Comparison of ENCODE assay signal across 7 mouse cellular contexts in genomic region chr17:48408526-48409291, GRCm38 (mm10). TPM values are rescaled to one million over a fixed set of nuclear protein-coding genes. Genes with fewer than 3 reads are reported as not detected.
DNase-seq lines count a peak whose midpoint lies in the region; ATAC-seq and TF ChIP-seq lines count a peak whose summit lies in the region.

No protein-coding gene starts in this region.

- peaks cover 33% of the 10 kb centered on the region for H3K36me3 ChIP-seq in embryonic facial prominence, embryonic 10.5 days (replicated peaks)
- H3K36me3 ChIP-seq in limb, embryonic 10.5 days: peaks cover 33% of the 10 kb centered on the region
- H3K36me3 ChIP-seq in midbrain, embryonic 11.5 days (ENCODE audit: control insufficient read depth, insufficient read depth, low read length): no peaks in the 10 kb centered on the region
- H3K36me3 ChIP-seq in small intestine, adult 2 months (ENCODE audit: control insufficient read depth, insufficient read depth, low read length): peaks cover 10% of the 10 kb centered on the region

- peak; percentile 46; the same call in 1 of the 2 replicates for TF ChIP-seq POLR2A in small intestine, adult 2 months (IDR thresholded peaks at IDR 0.05; ENCODE audit: low read depth, low read length)

- no peaks in the 10 kb centered on the region for H3K27me3 ChIP-seq in embryonic facial prominence, embryonic 10.5 days (replicated peaks; ENCODE audit: low read depth, poor library complexity, severe bottlenecking)
- no peaks in the 10 kb centered on the region for H3K27me3 ChIP-seq in limb, embryonic 10.5 days (ENCODE audit: low read depth, poor library complexity, severe bottlenecking)
- no peaks in the 10 kb centered on the region for H3K27me3 ChIP-seq in midbrain, embryonic 11.5 days (ENCODE audit: control insufficient read depth, insufficient read depth, low read length)
- H3K27me3 ChIP-seq in small intestine, adult 2 months (ENCODE audit: control insufficient read depth, insufficient read depth, low read length): no peaks in the 10 kb centered on the region

- no peaks in the 10 kb centered on the region for H3K9me3 ChIP-seq in embryonic facial prominence, embryonic 10.5 days
- H3K9me3 ChIP-seq in limb, embryonic 10.5 days (replicated peaks): no peaks in the 10 kb centered on the region
- H3K9me3 ChIP-seq in midbrain, embryonic 11.5 days (ENCODE audit: control insufficient read depth, low read length): no peaks in the 10 kb centered on the region

- peaks cover 28% of the 10 kb centered on the region for H3K4me1 ChIP-seq in embryonic facial prominence, embryonic 10.5 days
- peaks cover 22% of the 10 kb centered on the region for H3K4me1 ChIP-seq in limb, embryonic 10.5 days
- peaks cover 21% of the 10 kb centered on the region for H3K4me1 ChIP-seq in midbrain, embryonic 11.5 days (ENCODE audit: control insufficient read depth, insufficient read depth, low read length)
- H3K4me1 ChIP-seq in small intestine, adult 2 months (ENCODE audit: control insufficient read depth, insufficient read depth, insufficient read length, low read length): peaks cover 7% of the 10 kb centered on the region; the same call in 1 of the 2 replicates

- ATAC-seq in midbrain, embryonic 11.5 days (ENCODE audit: low FRiP score): peak; percentile 38

- H3K9ac ChIP-seq in midbrain, embryonic 11.5 days (ENCODE audit: low read length): peak overlapping the region; percentile 99

- peak; percentile 84 for DNase-seq in adrenal gland, postnatal 10 days
- peak; percentile 84 for DNase-seq in embryonic facial prominence, embryonic 10.5 days (ENCODE audit: low spot score)
- peak; percentile 99 for DNase-seq in heart, adult 11 months
- DNase-seq in kidney, adult 11 months: peak; percentile 69
- peak; percentile 79 for DNase-seq in limb, embryonic 10.5 days (ENCODE audit: low spot score)
- DNase-seq in midbrain, embryonic 11.5 days (ENCODE audit: low spot score, missing footprints): peak; percentile 96

- peak overlapping the region; percentile 99 for H3K27ac ChIP-seq in embryonic facial prominence, embryonic 10.5 days (replicated peaks)
- peak overlapping the region; percentile 99 for H3K27ac ChIP-seq in limb, embryonic 10.5 days
- peak overlapping the region; percentile 100 for H3K27ac ChIP-seq in midbrain, embryonic 11.5 days (ENCODE audit: low read depth, low read length)
- peak overlapping the region; percentile 99 for H3K27ac ChIP-seq in small intestine, adult 2 months (ENCODE audit: insufficient read depth, low read depth, low read length)

- peak overlapping the region; percentile 66 for H3K4me2 ChIP-seq in midbrain, embryonic 11.5 days

- no peak for TF ChIP-seq CTCF in small intestine, adult 2 months (IDR thresholded peaks at IDR 0.05; ENCODE audit: extremely low read depth, insufficient read length, insufficient replicate concordance, low read depth, low read length)

- WGBS in embryonic facial prominence, embryonic 10.5 days: under 1% methylated on average over 47 of the region's 47 CpGs
- WGBS in limb, embryonic 10.5 days: 0% methylated on average over 47 of the region's 47 CpGs
- under 1% methylated on average over 47 of the region's 47 CpGs for WGBS in midbrain, embryonic 11.5 days
- WGBS in small intestine, adult 2 months: under 1% methylated on average over 47 of the region's 47 CpGs

- peak overlapping the region; percentile 89 for H3K4me3 ChIP-seq in embryonic facial prominence, embryonic 10.5 days
- peak overlapping the region; percentile 89 for H3K4me3 ChIP-seq in limb, embryonic 10.5 days
- peak overlapping the region; percentile 91 for H3K4me3 ChIP-seq in midbrain, embryonic 11.5 days (ENCODE audit: low read depth, low read length)
- peak overlapping the region; percentile 90 for H3K4me3 ChIP-seq in small intestine, adult 2 months (ENCODE audit: low read depth, low read length)

RNA-seq across cellular contexts. Expression of gene Nfya, which starts 1.0 kb away (rescaled TPM):
- total RNA-seq in adrenal gland, postnatal 10 days (2021): 10 to 100 TPM; 31.0 to 31.3 TPM
- polyA plus RNA-seq in embryonic facial prominence, embryonic 10.5 days (2016; fragmentation: Nextera tagmentation; extraction: Ambion mirVana): 25.4 and 26.6 TPM in 2 replicates
- polyA plus RNA-seq in limb, embryonic 10.5 days (2016; fragmentation: Nextera tagmentation; extraction: Ambion mirVana): 21.9 and 26.4 TPM in 2 replicates
- polyA plus RNA-seq in midbrain, embryonic 11.5 days (2014; fragmentation: Nextera tagmentation; extraction: Ambion mirVana): 18.4 and 19.4 TPM in 2 replicates
- 36.2 and 36.4 TPM in 2 replicates for polyA plus RNA-seq in small intestine, adult 2 months (2012; rRNA removed)

RNA-seq across cellular contexts. Expression of gene Oard1, which starts 1.1 kb away (rescaled TPM):
- total RNA-seq in adrenal gland, postnatal 10 days (2021): 10 to 100 TPM; 19.1 to 22.8 TPM
- 87.8 and 89.5 TPM in 2 replicates for polyA plus RNA-seq in embryonic facial prominence, embryonic 10.5 days (2016; fragmentation: Nextera tagmentation; extraction: Ambion mirVana)
- 75.0 and 80.3 TPM in 2 replicates for polyA plus RNA-seq in limb, embryonic 10.5 days (2016; fragmentation: Nextera tagmentation; extraction: Ambion mirVana)
- 95.9 and 101 TPM in 2 replicates for polyA plus RNA-seq in midbrain, embryonic 11.5 days (2014; fragmentation: Nextera tagmentation; extraction: Ambion mirVana)
- polyA plus RNA-seq in small intestine, adult 2 months (2012; rRNA removed): 3.5 and 4.1 TPM in 2 replicates

RNA-seq across cellular contexts. Expression of gene Apobec2, which starts 24.0 kb away (rescaled TPM):
- 10 to 100 TPM; 15.9 to 51.1 TPM for total RNA-seq in adrenal gland, postnatal 10 days (2021)
- polyA plus RNA-seq in embryonic facial prominence, embryonic 10.5 days (2016; fragmentation: Nextera tagmentation; extraction: Ambion mirVana): 0.61 and 1.2 TPM in 2 replicates
- 0.92 and 1.2 TPM in 2 replicates for polyA plus RNA-seq in limb, embryonic 10.5 days (2016; fragmentation: Nextera tagmentation; extraction: Ambion mirVana)
- 1.0 and 1.3 TPM in 2 replicates for polyA plus RNA-seq in midbrain, embryonic 11.5 days (2014; fragmentation: Nextera tagmentation; extraction: Ambion mirVana)
- 0.25 and 1.2 TPM in 2 replicates for polyA plus RNA-seq in small intestine, adult 2 months (2012; rRNA removed)

RNA-seq across cellular contexts. Expression of gene Tspo2, which starts 42.6 kb away (rescaled TPM):
- total RNA-seq in adrenal gland, postnatal 10 days (2021): 1 to 10 TPM; 1.5 to 2.1 TPM
- 0.24 and 0.45 TPM in 2 replicates for polyA plus RNA-seq in embryonic facial prominence, embryonic 10.5 days (2016; fragmentation: Nextera tagmentation; extraction: Ambion mirVana)
- polyA plus RNA-seq in limb, embryonic 10.5 days (2016; fragmentation: Nextera tagmentation; extraction: Ambion mirVana): not detected in 2 replicates
- 0.36 and 0.61 TPM in 2 replicates for polyA plus RNA-seq in midbrain, embryonic 11.5 days (2014; fragmentation: Nextera tagmentation; extraction: Ambion mirVana)
- 2.6 and 9.6 TPM in 2 replicates for polyA plus RNA-seq in small intestine, adult 2 months (2012; rRNA removed)

RNA-seq across cellular contexts. Expression of gene Unc5cl, which starts 46.0 kb away (rescaled TPM):
- total RNA-seq in adrenal gland, postnatal 10 days (2021): under 1 TPM in 1 of 2 experiments, not detected in 1; 0.21 TPM
- 0.20 and 0.51 TPM in 2 replicates for polyA plus RNA-seq in embryonic facial prominence, embryonic 10.5 days (2016; fragmentation: Nextera tagmentation; extraction: Ambion mirVana)
- polyA plus RNA-seq in limb, embryonic 10.5 days (2016; fragmentation: Nextera tagmentation; extraction: Ambion mirVana): 0.06 and 0.13 TPM in 2 replicates
- polyA plus RNA-seq in midbrain, embryonic 11.5 days (2014; fragmentation: Nextera tagmentation; extraction: Ambion mirVana): 0.22 TPM in 1 of 2 replicates, not detected in the other
- 52.1 and 88.3 TPM in 2 replicates for polyA plus RNA-seq in small intestine, adult 2 months (2012; rRNA removed)

Comparison
In these comparisons a context has a peak if more than half of its experiments do, and no peak if none do; other contexts are left out.
1. Peak in every context shown above with its lines: DNase-seq, ATAC-seq, H3K4me3 ChIP-seq and H3K27ac ChIP-seq.
2. RNA of gene Oard1, which starts 1.1 kb away (polyA plus RNA-seq): 95.9 to 101 TPM in midbrain, embryonic 11.5 days, 87.8 to 89.5 TPM in embryonic facial prominence, embryonic 10.5 days and 75.0 to 80.3 TPM in limb, embryonic 10.5 days; 3.5 to 4.1 TPM in small intestine, adult 2 months; every median in the first group is over 10 times any median in the second.